Mouse (Mus musculus) c-Kit-positive CD71-positive TER-119-negative erythroid progenitor cells, embryonic 14.5 days (primary cell): ENCODE data around the gene Uhrf1.

ENCODE experiments used
- DNase-seq: peaks from one replicate; pipeline ENCODE4 v3.0.0-alpha.2; 2013; ENCODE audit warnings: low read depth

Gene Uhrf1

GRCm38 (mm10) chr17:56275842-56276480 is 27.2 kb upstream of the Uhrf1 start:
- DNase-seq: no peak

GRCm38 (mm10) chr17:56276643-56277566 is 26.2 kb upstream of the Uhrf1 start, which contains the start of gene Ticam1:
TSS of gene Ticam1 (minus strand) at chr17:56276786.
- peak; percentile 93 for DNase-seq

DNA sequence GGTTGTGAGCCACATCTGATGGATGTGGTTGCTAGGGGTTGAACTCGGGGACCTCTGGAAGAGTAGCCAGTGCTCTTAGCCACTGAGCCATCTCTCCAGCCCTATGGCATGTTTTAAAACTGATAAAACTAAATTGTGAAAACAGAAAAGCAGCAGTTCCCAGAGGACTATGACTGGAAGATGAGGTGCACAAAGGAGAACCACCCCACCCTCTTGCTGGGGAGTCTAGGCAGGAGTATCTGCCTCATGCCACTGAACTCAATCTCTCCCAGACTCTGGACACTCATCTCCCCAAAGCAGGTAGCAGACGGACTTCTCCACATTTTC is 25.6 kb upstream of the Uhrf1 start:
- DNase-seq: no peak

- no peak for DNase-seq
Measured at GRCm38 (mm10) chr17:56278340-56278739, 24.8 kb upstream of the Uhrf1 start.

GRCm38 (mm10) chr17:56279481-56280155 is 23.5 kb upstream of the Uhrf1 start:
- DNase-seq: no peak

DNA sequence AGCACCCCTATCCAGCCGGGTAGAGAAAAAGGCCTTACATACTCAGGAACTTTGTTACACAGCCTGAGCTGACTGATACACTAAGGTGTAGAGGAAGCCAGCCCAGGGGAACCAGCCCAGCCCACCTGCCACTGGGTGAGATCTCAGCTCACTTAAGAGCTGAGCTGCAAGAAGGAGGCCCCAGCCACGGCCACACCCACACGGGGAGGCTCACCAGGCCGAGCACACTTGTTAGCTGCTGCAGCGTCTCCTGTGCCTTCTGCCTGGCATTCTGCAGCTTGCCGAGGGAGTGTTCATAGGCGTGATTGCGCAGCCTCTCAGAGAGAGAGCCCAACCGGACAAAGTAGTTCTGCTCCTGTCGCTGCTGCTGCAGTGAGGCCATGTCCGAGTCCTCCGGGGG is 21.9 kb upstream of the Uhrf1 start:
- no peak for DNase-seq

DNA sequence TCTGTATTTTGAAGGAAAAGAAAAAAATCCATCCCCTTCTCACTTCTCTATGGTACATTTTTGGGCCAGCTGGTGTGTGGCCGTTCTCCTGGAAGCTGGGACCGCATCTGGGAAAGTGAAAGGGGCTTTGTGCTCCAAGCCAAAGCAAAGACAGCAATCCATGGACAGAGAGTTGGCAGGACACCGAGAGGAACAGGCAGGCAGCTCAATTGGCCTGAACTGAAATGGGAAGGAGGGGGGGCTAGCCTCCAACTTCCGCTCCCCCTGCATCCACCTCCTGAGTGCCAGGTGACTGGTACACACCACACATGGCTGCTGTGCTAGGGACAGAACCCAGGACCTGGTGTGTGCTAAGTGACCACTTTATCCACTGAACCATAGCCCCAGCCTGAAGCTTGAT is 20.3 kb upstream of the Uhrf1 start:
- DNase-seq: no peak

DNA sequence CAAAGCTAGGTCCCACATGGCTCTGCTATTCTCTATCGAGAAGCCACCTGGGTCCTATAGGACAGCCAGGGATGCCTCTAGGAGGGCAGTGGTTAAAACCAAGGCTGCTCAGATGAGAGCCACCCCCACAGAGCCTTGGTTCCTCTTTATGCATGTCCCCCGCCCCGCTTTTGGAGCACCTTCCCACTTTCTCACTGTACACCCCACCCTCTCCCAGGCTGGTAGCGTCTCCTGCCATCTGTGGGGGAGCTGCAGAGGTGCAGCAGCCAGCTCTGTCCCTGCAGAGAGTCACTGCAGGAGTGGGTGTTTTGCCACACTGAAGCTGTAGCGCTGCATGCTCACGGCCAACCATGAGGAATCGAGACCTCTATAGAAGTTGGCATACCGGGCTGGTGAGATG is 19.8 kb upstream of the Uhrf1 start:
- DNase-seq: no peak

DNA sequence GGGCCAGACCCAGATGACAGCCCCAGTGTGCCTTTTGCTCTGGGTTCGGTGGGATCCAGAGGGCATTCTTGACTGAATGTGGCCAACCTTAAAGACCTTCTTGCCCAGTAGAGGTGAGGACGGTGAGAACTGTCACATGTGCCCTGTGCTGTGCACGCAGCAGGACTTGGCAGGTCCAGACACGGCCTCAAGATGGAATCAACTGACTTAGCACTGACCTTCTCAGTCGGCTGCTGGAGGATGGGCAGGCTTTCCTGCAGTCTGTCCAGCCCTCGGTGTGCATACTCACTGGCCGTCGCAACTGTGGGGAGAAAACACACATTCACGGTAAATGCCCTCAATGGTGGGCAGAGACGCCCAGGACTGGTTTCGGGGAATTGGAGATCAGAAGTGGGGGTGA is 17.1 kb upstream of the Uhrf1 start:
- no peak for DNase-seq

DNA sequence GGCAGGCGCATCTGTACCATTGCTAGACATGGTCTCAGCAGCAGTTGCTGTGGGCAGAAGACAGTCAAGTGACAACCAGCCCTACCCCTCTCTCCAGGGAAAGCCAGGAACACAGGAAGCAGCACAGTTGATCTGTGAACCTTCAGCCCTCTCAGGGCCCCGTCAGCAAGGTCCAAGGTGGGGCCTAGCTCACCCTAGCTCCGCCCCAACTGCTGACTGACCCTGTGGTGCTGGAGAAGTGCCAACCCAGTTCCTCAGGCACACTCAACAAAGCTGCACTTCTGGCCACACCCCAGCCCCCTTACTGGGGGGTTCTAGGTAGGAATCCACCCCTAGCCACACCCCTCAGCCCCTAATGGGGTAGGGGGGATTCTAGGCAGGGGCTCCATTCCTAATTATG is 15.3 kb upstream of the Uhrf1 start:
- no peak for DNase-seq

DNA sequence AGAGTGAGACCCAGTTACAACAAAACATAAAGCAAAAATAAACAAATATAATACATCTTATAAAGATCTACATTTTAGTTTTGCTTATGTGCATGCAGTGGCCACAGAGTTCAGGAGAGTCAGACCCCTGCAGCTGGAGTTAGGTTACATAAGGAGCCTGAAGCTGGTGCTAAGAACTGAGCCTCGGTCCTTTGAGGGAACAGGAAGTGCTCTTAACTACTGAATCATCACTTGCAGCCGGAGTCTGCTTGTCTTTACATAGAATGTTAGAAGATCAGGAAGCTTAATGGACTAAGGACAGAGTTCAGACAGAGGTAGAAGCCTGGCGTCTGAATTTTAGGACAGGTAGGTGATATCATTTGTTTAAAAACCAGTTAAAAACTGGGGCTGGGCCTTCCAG is 14.3 kb upstream of the Uhrf1 start:
- no peak for DNase-seq

DNA sequence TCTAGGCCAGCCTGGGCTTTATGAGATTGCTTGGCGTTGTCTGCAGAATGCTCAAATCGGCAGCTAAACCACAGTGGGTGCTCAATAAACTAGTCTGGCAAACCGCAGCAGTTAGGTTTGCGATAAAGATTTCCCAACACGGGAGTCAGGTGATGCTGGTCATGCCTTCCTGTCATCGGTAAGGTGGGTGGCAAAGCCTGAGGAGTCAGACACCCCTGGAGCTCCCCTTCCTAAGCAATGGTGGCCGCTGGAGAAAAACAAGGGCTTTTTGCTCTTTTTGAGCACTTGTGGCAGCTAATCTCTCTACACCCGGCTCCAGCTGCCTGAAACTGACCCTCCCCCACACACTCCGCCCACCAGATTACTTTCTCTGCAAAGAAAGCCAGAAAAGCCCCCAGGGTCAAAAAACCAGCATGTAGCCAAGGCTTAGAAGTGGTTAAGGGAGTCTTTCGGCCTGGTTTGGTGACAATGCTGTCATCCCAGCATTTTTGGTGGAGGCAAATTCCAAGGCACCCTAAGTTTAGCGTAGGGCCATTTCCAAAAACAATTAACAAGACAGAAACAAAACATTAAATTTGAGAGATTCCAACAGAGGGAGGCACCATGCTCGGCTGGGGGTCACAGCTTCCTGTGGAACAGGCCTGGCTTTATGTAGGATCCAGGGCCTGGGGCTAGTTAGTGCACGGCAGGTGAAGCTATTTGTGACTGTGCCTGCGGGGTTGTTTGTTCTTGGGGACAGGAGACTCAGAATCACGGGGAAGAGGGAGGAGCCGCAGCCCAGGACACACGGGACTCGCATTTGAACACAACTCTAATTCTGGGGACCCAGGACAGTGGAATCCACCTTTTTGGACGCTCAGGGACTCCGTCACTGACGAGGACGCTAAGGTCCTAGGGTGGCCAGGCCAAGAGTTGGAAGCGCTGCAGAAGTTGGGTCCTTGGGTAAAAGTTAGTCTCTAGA is 13.5 kb upstream of the Uhrf1 start:
- peak; percentile 59 for DNase-seq

DNA sequence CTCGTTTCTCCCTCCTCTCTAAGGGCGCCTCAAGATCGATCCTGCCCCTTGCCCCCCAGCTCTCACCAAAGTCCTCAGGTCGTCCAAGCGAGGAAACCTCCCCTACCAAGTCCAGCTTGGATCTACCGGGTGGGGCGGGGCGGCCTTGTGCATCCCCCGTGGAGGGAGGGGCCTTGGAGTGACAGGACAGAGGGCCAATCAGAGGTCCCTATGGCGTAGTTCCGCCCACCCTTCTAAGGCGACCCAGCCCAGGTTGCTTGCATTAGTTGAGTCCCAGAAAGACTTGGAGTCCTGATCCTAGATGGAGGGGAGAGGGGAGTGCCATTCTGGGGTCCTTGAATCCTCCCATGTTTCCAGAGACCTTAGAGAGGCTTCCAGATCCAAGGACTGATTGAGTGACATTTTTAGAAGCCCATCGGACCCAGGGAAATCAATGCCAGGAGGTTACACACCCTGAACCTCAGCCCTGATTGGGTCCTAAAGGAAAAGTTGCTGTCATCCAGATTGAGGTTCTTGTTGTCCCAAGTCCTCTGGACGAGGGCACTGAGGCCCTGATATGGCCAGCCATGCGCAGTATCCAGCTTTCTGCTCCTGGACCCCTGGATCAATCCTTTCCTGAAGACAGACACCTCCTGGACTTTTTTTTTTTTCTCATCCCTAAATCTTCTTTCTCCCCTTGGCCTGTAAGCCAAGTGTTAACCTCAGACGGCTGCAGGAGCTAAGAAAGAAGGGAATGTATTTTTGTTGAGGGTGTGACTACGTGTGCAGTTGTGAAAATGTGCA is 12.5 kb upstream of the Uhrf1 start:
- DNase-seq: peak; percentile 91

GRCm38 (mm10) chr17:56291171-56291511 is 12.0 kb upstream of the Uhrf1 start:
- peak; percentile 88 for DNase-seq

DNA sequence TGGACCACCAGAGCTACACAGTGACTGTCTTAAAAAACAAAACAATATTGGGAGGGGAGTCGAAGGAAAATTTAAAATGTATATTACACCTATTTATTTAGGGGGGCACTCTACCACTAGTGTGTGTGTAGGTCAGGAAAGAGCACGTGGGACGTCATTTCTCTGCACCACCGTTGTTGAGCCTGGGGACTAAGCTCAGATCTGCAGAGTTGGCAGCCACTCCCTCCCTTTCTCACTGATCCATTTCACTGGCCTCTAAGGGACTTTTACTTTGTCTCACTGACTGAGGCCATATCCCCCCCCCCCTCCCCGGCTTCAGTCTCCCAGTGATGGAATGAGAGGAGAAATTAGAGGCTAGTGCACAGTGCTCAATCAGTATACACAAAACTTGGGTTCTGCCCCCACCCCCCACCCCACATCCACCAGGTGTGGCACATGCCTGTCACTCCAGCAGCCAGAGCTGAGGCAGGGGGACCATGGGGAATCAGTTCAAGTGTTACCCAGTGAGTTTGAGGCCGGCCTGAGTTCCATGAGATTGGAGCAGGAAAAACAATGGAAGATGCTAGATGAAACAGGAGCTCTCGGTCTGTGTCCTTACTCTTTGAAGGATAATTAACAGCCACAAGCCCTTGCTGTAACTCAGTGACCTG is 11.2 kb upstream of the Uhrf1 start:
- no peak for DNase-seq

DNA sequence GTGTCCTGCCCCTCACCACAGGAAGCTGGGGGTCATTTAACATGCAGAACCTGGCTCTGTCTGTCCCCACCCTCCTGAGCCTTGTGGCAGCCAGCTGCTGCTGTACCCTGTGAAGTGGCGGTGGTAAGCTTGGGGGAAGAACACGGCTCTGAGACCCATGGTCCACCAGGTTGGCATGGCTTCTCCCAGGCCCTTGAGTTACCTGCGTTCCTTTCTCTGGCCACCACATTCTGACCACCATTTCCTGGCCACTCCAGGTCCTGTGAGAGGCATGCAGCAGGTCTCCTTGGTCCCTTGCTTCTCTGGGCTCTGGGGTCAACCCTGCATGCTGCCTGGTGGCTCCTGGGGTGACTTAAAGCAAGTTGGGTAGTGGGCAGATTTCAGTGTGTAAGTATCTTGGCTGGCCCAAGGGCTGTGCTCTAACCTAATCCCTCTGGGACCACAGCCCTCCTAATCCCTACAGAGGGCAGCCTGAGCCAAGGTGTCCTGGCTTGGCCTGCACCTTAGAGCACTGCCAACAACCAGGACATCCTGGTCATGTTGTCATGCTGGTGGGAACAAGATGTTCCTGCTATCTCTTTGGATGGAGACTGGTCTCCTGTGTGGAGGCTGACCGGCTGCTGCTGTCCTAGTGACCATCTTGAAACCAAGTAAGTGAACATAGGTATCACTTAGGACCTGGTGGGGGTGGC is 10.4 kb upstream of the Uhrf1 start, which contains the start of gene Plin3:
Plin3 (minus strand) TSS at position 343 of the 692 bp plus-strand sequence.
- DNase-seq: no peak

- no peak for DNase-seq
Measured at GRCm38 (mm10) chr17:56293291-56293690, 9.8 kb upstream of the Uhrf1 start.

GRCm38 (mm10) chr17:56294241-56294640 is 8.9 kb upstream of the Uhrf1 start:
- no peak for DNase-seq

- no peak for DNase-seq
Measured at GRCm38 (mm10) chr17:56296201-56296600, 6.9 kb upstream of the Uhrf1 start.

DNA sequence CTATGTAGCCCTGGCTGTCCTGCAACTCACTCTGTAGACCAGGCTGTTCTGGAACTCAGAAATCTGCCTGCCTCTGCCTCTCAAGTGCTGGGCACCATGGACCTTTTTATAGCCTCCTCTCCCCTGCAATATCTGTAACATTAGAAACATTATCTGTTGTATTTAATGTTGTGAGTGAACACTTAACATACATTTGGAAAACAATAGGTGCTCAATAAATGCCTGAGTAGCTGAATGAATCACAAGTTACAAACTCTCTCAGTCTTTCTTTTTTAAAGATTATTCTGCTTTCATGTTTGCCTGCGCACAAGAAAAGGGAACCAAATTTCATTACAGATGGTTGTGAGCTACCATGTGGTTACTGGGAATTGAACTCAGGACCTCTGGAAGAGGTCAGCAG is 4.9 kb upstream of the Uhrf1 start:
- no peak for DNase-seq
